Mouse (Mus musculus) myocyte (in vitro differentiated cells): ENCODE results near the gene Hibadh.

Experiments
- E2F4 ChIP-seq: IDR thresholded peaks from one replicate; pipeline ENCODE4 v1.6.1; 2011; ENCODE audit warnings: mild to moderate bottlenecking, control low read depth, moderate library complexity; ENCODE audit not compliant: insufficient read depth
- MAX ChIP-seq: IDR thresholded peaks from one replicate; pipeline ENCODE4 v1.6.1; 2011; ENCODE audit warnings: low read depth, mild to moderate bottlenecking, control low read depth
- MYOG ChIP-seq, 3 experiments: IDR thresholded peaks; one replicate each; pipeline ENCODE4 v1.6.1; 2011; ENCODE audit warnings: control low read depth in 2 of 3, low read depth in 2 of 3, mild to moderate bottlenecking in 2 of 3; ENCODE audit not compliant: insufficient read length in 2 of 3, control insufficient read depth in 1 of 3, insufficient read depth in 1 of 3
- POLR2A ChIP-seq: IDR thresholded peaks from one replicate; pipeline ENCODE4 v1.6.1; 2011; ENCODE audit warnings: low read depth, mild to moderate bottlenecking, control low read depth, moderate library complexity; ENCODE audit not compliant: insufficient read length
- POLR2AphosphoS2 ChIP-seq: IDR thresholded peaks from one replicate; pipeline ENCODE4 v1.6.1; 2011; ENCODE audit warnings: low read depth, control low read depth; ENCODE audit not compliant: insufficient read length
- REST ChIP-seq: IDR thresholded peaks from one replicate; pipeline ENCODE4 v1.6.1; 2011; ENCODE audit warnings: mild to moderate bottlenecking, control low read depth, moderate library complexity; ENCODE audit not compliant: insufficient read depth, insufficient read length
- USF1 ChIP-seq: IDR thresholded peaks from one replicate; pipeline ENCODE4 v1.6.1; 2011; ENCODE audit warnings: low read depth, mild to moderate bottlenecking, control low read depth, moderate library complexity

- TF ChIP-seq MAX (no peak), POLR2AphosphoS2 (no peak), E2F4 (no peak), USF1 (no peak), POLR2A (no peak), MYOG (IDR thresholded peaks at IDR 0.05; ENCODE audit: control insufficient read depth in 1 of 3, insufficient read depth in 1 of 3, insufficient read length in 2 of 3, low read depth in 2 of 3) (no peak), REST (no peak)
Observed at GRCm38 (mm10) chr6:52637337-52637736, 2.9 kb downstream of the Hibadh start.
